Mouse (Mus musculus) large intestine, adult 2 months (tissue): Measurements from ENCODE around the gene Ankrd42. TPM values are rescaled to one million over a fixed set of nuclear protein-coding genes. Genes with fewer than 3 reads are reported as not detected.

Experiments used
- DNase-seq: peaks from one replicate; pipeline ENCODE4 v3.0.0-alpha.2; 2012; ENCODE audit warnings: low read depth, low spot score
- WGBS: fragments of 180-500 bp; shearing (Covaris S2); methylation state at CpG from one replicate; pipeline ENCODE4 v1.1.7; 2018; 5-methylcytosine and 5-hydroxymethylcytosine counted together
- polyA plus RNA-seq: library from polyadenylated mRNA; depleted of rRNA; stranded (reverse); fragments of >200 nt; gene quantifications from 2 replicates; pipeline ENCODE4 v1.2.3, GENCODE M21; 2012; rRNA removed

Gene Ankrd42
- 0.30 and 0.36 TPM in 2 replicates for polyA plus RNA-seq

GRCm38 (mm10) chr7:92637021-92637625 is at the start of gene Ankrd42:
TSS of gene Ankrd42 (minus strand) at chr7:92637142.
- under 1% methylated on average over 44 of the region's 44 CpGs for WGBS
- DNase-seq = peak; percentile 79

DNA sequence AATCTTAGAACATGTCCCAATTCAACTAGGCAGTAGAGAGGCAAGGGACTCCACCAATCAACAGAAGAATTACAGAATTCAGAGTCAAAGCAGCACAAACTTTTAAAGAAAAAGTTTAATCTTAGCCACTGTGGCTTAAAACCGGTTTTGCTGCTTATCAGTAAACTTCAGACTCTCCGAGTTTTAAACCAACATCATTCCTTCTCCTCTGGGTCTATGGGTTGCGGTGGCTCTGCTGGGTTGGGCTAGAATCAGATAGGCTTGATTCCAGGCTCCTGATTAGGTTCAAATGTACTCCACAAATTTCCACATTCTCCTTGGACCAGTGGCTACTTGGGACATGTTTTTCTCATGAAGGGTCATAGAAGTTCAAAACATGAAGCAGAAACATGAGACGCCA is 40.4 kb upstream of the Ankrd42 start:
- DNase-seq = no peak
- whole genome bisulfite sequencing = 52% methylated on average over 4 of the region's 4 CpGs

DNA sequence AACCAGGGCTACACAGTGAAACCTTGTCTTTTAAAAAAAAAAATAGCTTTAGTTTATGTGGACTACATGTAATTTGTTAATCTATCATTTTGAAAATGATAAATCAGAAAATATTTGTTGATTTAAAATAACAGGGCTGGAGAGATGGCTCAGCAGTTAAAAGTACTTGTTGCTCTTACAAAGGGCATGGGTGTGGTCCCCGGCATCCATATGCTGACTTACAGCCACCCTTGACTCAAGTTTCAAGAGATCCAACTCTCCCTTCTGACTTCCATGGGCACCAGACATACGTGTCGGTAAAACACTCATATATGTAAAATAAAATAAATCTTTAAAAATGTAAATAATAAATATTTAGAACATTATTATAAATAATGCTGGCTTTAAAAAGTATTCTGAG is 38.2 kb upstream of the Ankrd42 start:
- WGBS = 75% methylated on average over 3 of the region's 3 CpGs
- no peak for DNase-seq

DNA sequence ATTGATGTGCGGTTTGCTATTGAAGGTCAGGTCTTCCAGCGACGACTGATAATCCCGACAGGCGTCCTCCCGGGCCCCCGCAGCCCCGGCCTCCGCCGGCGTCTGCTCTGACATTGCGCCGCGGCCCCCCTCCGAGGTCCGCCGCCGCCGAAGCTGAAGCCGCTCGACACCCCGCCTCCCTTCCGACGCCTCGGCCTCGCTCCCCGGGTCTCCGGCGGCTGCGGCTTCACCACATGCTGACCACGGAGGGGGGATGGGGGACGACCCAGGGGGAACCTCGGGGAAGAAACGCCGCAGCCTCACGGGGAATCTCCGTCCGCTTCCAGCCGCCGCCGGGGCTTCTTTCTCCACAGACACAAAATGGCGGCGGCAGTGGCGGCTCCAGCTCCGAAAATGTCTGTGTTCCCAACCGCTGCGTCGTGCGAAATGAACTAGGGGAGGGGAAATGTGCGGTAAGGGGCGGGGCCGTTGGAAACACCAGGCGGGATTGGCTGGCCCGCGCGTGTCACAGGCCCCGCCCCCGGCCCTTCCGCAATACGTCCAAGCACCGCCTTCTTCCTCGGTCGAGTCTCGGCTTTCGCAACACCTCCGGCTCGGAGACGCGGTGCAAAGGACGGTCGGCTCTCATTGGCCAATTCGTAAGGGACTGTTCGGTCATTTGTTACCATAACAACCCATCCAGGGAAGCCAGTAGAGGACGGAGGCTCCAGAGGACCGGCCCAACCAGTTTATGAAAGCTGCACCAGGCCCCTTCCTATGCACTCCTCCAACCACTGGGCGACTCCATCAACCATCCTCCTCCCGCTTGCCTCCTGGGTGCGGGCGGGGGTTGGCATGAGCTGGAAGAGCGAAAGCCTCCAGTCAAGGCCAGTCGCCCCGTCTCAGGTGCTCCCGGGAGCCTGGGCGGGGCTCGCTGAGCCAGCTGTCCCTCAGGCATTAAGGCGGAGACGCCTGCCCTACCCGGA is 32.8 kb upstream of the Ankrd42 start, which contains the start of gene Pcf11:
Pcf11 (minus strand) TSS at position 428 of the 965 bp plus-strand sequence.
- under 1% methylated on average over 88 of the region's 88 CpGs for WGBS
- DNase-seq = peak; percentile 99

GRCm38 (mm10) chr7:92668791-92669506 is 32.0 kb upstream of the Ankrd42 start:
- peak; percentile 31 for DNase-seq
- WGBS = 1% methylated on average over 29 of the region's 29 CpGs

DNA sequence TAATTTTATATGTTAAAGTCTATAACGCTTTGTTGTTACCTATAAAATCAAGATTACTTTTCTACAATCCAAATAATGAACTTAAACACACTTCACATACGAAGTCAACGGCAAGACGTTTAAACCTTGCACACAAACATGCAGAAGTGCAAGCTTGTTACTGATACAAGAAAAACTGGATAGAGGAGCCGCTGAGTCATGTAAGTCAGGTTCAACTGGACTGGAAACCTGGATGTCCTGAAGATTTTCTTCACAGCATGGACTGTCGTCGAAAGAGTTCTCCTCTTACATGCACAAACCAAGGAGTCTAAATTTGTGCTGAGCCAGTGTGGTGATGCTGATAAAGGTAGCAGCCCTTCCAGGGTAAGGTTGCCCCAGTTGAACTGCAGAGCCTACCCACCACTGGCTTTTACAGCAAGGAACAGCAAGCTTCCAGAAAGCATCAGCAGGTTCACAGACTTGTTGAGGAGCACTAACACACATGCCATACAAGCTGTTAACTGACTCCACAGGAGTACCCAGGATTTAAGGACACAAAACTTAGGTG is 29.4 kb upstream of the Ankrd42 start:
- no peak for DNase-seq
- 28% methylated on average over 7 of the region's 7 CpGs for WGBS

DNA sequence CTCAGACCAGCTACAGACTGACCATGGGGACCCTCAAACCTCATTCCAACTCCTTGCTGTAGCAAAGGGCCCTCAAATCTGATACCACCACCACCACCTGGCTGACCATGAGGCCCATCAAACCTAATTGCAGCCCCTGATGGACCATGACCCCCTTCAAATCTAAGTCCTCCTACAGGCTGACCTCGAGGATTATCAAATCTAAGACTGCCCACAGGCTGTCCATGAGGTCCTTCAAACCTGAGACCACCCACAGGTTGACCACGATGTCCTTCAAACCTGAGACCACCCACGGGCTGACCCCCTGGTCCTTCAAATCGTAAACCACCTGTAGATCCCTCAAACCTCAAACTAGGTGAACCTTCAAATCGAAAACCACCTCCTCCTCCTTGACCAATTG is 21.1 kb upstream of the Ankrd42 start:
- no peak for DNase-seq
- WGBS = 96% methylated on average over 5 of the region's 5 CpGs

GRCm38 (mm10) chr7:92656386-92656785 is 19.4 kb upstream of the Ankrd42 start:
- 74% methylated on average over 2 of the region's 2 CpGs for WGBS
- DNase-seq = no peak

GRCm38 (mm10) chr7:92653329-92653728 is 16.4 kb upstream of the Ankrd42 start:
- 39% methylated on average over 1 of the region's 1 CpGs for WGBS
- DNase-seq = no peak

DNA sequence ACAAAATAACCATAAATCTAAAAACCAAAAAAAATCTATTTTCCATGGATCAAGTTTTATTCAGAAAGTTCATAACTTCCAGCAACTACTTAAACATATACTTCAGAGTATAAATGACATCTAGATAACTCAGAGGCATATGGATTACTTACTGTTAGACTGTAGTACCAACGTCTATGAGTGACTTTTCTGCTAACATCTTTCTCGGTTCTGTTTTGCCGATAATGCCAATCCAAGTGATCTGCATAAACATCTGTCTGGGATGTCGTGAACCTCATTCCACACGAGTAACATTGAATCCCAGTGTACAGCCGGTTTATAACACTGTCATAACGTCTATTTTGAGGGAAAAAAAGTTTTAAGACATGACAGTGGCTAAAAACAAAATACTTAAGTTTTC is 10.8 kb upstream of the Ankrd42 start:
- 66% methylated on average over 7 of the region's 7 CpGs for WGBS
- no peak for DNase-seq

DNA sequence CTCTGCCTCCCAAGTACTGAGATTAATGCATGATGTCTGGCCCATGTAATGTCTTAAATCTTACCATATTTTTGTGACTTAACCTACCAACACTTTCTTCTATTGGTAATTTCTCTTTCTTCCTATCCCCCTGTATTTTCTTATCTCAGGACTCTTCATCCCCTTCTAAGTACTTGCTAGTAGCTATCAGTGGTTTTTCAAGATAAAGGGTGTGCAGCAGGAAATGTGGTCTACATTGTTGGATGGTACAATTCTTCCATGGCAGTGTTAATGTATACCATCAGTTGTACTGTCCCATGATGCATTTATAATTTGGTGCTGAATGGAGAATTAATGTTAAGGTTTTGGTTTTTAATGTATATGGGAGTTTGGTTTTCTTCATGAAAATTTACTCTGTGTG is 5.4 kb upstream of the Ankrd42 start:
- DNase-seq = no peak

DNA sequence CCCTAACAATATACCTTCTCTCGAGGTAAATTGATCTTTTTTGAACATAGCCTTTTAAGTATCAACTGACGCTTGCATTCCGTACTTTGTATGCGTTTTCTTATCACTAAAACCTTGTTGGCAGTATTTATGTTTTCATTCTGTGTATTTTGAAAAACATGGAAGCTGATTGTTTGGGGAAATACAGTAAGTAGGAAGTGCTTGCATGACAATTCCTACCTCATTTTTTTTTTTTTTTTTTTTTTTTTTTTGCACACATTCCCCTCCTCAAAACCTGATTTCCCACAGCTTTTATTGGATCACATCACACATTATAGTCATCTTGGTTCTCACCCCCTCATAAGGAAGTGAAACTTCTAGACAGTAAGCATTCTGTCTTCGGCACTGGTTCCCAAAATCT is 1.1 kb upstream of the Ankrd42 start:
- no peak for DNase-seq
- WGBS = 70% methylated on average over 5 of the region's 5 CpGs

- WGBS = 2% methylated on average over 49 of the region's 49 CpGs
- DNase-seq = no peak
Measured at GRCm38 (mm10) chr7:92636295-92637011, 489 bp downstream of the Ankrd42 start.

DNA sequence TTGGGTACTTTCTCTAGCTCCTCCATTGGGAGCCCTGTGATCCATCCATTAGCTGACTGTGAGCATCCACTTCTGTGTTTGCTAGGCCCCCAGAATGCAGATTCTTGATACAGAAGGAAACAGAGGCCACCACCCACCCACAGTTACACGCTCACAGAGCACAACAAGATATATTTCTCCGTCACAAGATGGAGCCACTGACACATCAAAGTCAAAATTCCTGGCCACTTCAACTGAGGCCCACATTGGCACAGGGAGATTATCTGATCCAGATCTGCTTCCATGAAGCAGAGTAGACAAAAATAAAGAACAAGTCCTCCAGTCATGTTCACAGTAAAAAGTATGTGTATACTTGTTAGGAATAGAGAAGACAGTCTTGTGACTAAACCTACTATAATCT is 6.8 kb downstream of the Ankrd42 start:
- 51% methylated on average over 2 of the region's 2 CpGs for WGBS
- no peak for DNase-seq

DNA sequence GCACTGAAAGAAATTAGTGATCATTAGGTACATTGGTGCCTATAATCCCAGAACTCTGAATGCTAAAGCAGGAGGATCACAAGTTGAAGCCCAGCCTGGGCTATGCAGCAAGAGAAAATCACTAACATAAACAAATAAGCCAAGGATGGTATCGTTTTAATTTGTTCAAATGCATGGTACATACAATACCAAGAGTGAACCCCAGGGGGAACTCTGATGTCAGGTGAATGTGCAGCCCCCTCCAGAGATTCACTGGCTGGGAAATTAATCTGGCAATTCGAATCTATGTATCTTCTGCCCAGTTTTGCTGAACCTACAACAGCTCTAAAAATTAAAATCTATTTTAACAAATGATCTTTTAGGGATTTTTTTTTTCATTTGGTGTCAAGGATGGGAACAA is 12.5 kb downstream of the Ankrd42 start:
- 31% methylated on average over 2 of the region's 2 CpGs for WGBS
- no peak for DNase-seq

GRCm38 (mm10) chr7:92610830-92611229 is 26.1 kb downstream of the Ankrd42 start:
- no peak for DNase-seq
- WGBS = 69% methylated on average over 7 of the region's 7 CpGs

- WGBS = 82% methylated on average over 7 of the region's 7 CpGs
- DNase-seq = no peak
Measured at GRCm38 (mm10) chr7:92604961-92605360, 32.0 kb downstream of the Ankrd42 start.

DNA sequence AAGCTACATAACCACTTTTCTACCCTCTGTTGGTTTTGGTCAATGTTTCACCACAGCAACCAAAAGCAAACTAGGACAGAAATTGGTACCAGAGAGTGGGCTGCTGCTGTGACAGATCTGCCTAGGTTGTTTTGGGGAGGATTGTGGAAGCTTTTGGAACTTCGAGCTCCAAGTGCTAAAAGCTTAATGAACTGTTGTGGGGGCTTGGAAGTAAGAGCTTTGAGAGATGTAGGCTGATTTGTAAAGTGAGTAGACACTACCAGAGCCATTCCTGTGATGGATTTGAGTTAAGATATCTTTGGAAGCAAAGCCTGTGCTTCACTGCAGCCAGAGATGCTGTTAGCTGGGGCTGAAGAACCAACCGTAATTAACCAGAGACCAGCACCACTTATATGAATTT is 46.1 kb downstream of the Ankrd42 start:
- 79% methylated on average over 2 of the region's 2 CpGs for WGBS
- DNase-seq = no peak

DNA sequence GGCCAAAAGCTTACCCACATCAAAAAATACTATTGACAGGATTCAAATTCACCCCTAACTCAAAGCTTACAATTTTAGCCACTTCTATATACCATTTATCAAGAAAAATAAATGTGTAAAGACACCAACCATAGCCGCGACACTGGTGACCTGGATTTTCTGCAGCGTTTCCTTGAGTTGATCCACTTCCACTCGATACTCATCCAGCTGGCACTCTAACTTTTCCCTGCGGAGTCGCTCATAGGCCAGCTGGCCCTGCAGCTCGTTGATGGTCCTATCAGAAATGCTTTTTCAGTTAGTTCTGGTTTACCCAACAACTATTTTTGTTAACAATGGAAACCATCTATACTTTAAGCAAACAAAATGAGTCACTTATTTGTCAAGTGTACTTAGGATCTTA is 47.0 kb downstream of the Ankrd42 start:
- 83% methylated on average over 7 of the region's 7 CpGs for WGBS
- no peak for DNase-seq
